Mouse (Mus musculus) CD8-positive naive resting alpha-beta T cell, adult 2 months (primary cell): ENCODE data around the gene A730009L09Rik.

Experiments
- DNase-seq, 2 experiments: peaks; one replicate each; pipeline ENCODE4 v3.0.0; 2022; ENCODE audit warnings: low read depth in 2 of 2, low spot score in 2 of 2

The A730009L09Rik gene

DNA sequence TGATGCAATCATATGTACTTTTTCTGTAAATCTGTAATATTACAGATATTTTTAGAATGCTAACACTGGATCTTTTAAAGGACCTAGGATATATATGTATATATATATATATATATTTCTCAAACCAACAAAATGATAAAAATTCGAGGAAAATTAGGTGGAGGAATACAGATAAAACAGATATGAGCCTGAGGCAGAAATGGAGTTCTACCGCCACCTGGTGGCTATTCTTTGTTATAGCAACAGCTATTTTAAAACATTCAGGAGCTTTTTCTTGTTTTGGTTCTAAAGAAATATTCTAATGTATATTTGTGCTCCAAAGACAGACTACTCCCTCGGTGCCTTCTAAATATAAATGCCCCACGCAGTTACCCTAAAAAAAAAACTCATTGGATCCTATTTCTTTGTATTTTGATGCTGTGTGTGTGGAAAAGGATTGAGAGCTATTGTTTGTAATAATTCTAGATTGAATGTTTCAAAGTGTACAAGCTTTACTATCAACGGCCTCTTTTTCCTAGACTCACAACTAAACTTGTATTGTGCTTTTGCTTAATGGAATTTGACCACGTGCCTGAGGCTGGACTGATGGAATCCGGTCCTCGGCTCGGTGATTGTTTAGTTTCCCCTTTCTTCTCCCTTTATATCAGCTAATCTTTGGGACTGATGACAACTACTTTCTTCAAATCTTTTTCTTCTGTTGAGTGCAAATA, 44.8 kb downstream of the A730009L09Rik start:
- DNase-seq: no peak

DNA sequence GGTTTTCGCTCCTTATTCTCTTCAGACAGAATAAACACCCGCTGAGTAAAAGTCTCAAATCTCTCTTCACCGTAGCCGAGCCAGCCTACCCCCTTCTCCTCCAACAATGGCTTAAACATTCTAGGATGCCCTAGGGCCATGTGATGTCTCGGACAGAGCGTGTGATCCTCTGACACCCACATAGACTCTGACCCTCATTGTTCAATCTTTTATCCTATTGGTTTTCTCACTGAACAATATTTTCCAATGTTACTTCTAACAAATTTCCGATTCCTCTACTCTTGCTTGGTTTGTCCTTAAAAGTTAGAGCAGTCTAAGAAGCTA, 45.3 kb downstream of the A730009L09Rik start:
- no peak for DNase-seq
